Mouse (Mus musculus): Measurements from ENCODE around the gene Fancc. TPM values are rescaled to one million over a fixed set of nuclear protein-coding genes. Genes with fewer than 3 reads are reported as not detected.

Gene Fancc
- polyA plus RNA-seq, 2 experiments = 6.9 to 8.6 TPM

DNA sequence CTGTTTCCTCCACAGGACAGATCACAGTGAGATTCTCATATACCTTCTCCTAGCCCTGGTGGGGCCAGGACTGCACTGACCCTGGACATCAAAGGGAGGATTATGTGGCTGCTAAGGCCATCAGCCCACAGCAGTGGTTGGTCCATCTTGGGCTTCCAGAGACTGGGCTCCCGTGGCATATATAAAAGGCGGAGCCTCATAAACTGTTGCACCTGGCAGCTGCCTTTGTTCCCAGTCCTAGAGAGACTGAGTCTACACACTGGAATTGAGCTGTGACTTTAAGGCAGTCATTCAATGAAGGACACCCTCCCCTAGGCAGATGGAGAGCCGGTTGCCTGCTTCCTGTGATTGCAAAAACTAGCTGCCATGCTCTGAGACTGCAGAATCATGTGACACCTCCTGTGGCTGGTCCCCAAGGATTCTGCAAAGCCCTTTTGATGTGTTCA is 195.3 kb downstream of the Fancc start:
- 55% methylated on average over 3 of the region's 3 CpGs for WGBS (ENCODE audit: insufficient replicate concordance)
- peaks cover 6% of the 10 kb centered on the region for H3K36me3 ChIP-seq (replicated peaks; ENCODE audit: control insufficient read depth, insufficient read depth, low read depth)

GRCm38 (mm10) chr13:63300929-63301328 is 196.1 kb downstream of the Fancc start:
- H3K4me3 ChIP-seq (ENCODE audit: insufficient read depth in 1 of 2, low read depth in 2 of 2, low read length in 2 of 2) = no peak overlapping the region
- peaks cover 6% of the 10 kb centered on the region for H3K36me3 ChIP-seq (replicated peaks; ENCODE audit: control insufficient read depth, insufficient read depth, low read depth)
- H3K4me1 ChIP-seq (replicated peaks; ENCODE audit: control insufficient read depth in 2 of 2, insufficient read depth in 2 of 2, low read length in 1 of 2) = no peaks in the 10 kb centered on the region
- no peak overlapping the region for H3K9ac ChIP-seq (replicated peaks)
- no peak for TF ChIP-seq CTCF (IDR thresholded peaks at IDR 0.05; ENCODE audit: low read depth)
- no peak for TF ChIP-seq EP300 (IDR thresholded peaks at IDR 0.05; ENCODE audit: low read depth)
- ATAC-seq (ENCODE audit: insufficient read depth) (no peak), DNase-seq (ENCODE audit: low read depth in 3 of 3, low spot score in 3 of 3) (no peak)
- no peak overlapping the region for H3K27ac ChIP-seq
- no peaks in the 10 kb centered on the region for H3K27me3 ChIP-seq (ENCODE audit: control insufficient read depth, insufficient read depth, low read length)
- no peak overlapping the region for H3K4me2 ChIP-seq (ENCODE audit: low read depth)
- 73% methylated on average over 7 of the region's 7 CpGs for WGBS (ENCODE audit: insufficient replicate concordance)
- no peaks in the 10 kb centered on the region for H3K9me3 ChIP-seq (ENCODE audit: control insufficient read depth, low read length)

More for the DNA sequence above, 195.3 kb downstream of the Fancc start:
- Histone ChIP-seq H3K9me3 (ENCODE audit: control insufficient read depth, low read length) (no peaks in the 10 kb centered on the region), H3K4me2 (ENCODE audit: low read depth) (no peak overlapping the region), H3K9ac (replicated peaks) (no peak overlapping the region), H3K4me3 (ENCODE audit: insufficient read depth in 1 of 2, low read depth in 2 of 2, low read length in 2 of 2) (no peak overlapping the region), H3K4me1 (replicated peaks; ENCODE audit: control insufficient read depth in 2 of 2, insufficient read depth in 2 of 2, low read length in 1 of 2) (no peaks in the 10 kb centered on the region), H3K27ac (no peak overlapping the region), H3K27me3 (ENCODE audit: control insufficient read depth, insufficient read depth, low read length) (no peaks in the 10 kb centered on the region)
- DNase-seq (ENCODE audit: low read depth in 3 of 3, low spot score in 3 of 3) (no peak), ATAC-seq (ENCODE audit: insufficient read depth) (no peak)
- no peak for TF ChIP-seq CTCF (IDR thresholded peaks at IDR 0.05; ENCODE audit: low read depth)
- no peak for TF ChIP-seq EP300 (IDR thresholded peaks at IDR 0.05; ENCODE audit: low read depth)

DNA sequence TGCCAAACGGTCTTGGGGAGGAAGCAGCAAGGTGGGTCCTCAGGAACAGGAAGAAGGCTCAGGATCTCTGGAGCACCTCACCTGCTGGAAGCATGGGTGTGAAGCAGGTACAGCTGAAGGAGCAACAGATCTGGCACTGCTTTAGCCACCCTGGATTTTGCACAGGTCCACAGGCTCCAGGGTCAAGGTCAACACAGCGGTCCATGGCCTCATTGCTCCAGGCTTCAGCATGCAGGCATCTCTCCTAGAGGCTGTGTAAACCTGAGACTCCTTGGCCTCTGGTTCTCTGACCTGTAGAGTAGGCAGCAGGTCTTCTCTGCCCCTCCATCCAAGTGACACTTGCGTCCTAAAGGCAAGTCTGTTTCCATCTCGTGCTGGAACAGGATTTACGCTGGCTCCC is 198.1 kb downstream of the Fancc start:
- peaks cover 6% of the 10 kb centered on the region for H3K36me3 ChIP-seq (replicated peaks; ENCODE audit: control insufficient read depth, insufficient read depth, low read depth)
- 78% methylated on average over 5 of the region's 5 CpGs for WGBS (ENCODE audit: insufficient replicate concordance)
- H3K27ac ChIP-seq = no peak overlapping the region
- no peaks in the 10 kb centered on the region for H3K9me3 ChIP-seq (ENCODE audit: control insufficient read depth, low read length)
- no peak overlapping the region for H3K4me2 ChIP-seq (ENCODE audit: low read depth)
- no peak for ATAC-seq (ENCODE audit: insufficient read depth)
- H3K27me3 ChIP-seq (ENCODE audit: control insufficient read depth, insufficient read depth, low read length) = no peaks in the 10 kb centered on the region
- no peak for DNase-seq (ENCODE audit: low read depth in 3 of 3, low spot score in 3 of 3)
- H3K4me1 ChIP-seq (replicated peaks; ENCODE audit: control insufficient read depth in 2 of 2, insufficient read depth in 2 of 2, low read length in 1 of 2) = 0 out of 4 replicates have a peak, but pooled peaks cover 0 to under 1% of the 10 kb centered on the region in 2 experiments
- H3K4me3 ChIP-seq (ENCODE audit: insufficient read depth in 1 of 2, low read depth in 2 of 2, low read length in 2 of 2) = no peak overlapping the region
- H3K9ac ChIP-seq (replicated peaks) = no peak overlapping the region
- TF ChIP-seq EP300 (IDR thresholded peaks at IDR 0.05; ENCODE audit: low read depth) (no peak), CTCF (IDR thresholded peaks at IDR 0.05; ENCODE audit: low read depth) (no peak)

DNA sequence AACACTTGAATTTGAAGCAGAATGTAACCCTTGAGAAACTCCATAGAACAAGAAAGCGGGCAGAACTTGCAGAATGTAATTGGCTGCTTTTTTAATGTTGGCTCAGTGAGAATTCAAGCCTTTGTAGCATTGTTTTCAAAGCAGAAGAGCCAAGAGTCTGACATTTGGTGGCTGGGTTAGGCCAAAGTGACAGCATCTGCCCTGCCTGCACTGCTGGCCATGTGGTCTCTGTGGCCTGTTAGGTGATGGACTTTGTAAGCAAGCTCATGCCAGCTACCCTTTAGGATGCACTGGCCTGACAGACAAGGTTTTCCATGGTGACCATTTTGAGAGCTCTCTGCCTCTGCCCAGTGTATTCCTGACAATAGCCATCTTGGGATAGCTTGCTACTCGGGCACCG is 199.1 kb downstream of the Fancc start:
- WGBS (ENCODE audit: insufficient replicate concordance) = 74% methylated on average over 3 of the region's 3 CpGs

GRCm38 (mm10) chr13:63297003-63297402 is 200.1 kb downstream of the Fancc start:
- Histone ChIP-seq H3K4me1 (replicated peaks; ENCODE audit: control insufficient read depth in 2 of 2, insufficient read depth in 2 of 2, low read length in 1 of 2) (0 out of 4 replicates have a peak, but pooled peaks cover 0 to 3% of the 10 kb centered on the region in 2 experiments), H3K9me3 (ENCODE audit: control insufficient read depth, low read length) (no peaks in the 10 kb centered on the region)
- 79% methylated on average over 2 of the region's 2 CpGs for WGBS (ENCODE audit: insufficient replicate concordance)

More for the DNA sequence above, 199.1 kb downstream of the Fancc start:
- no peak overlapping the region for H3K4me2 ChIP-seq (ENCODE audit: low read depth)
- peaks cover 6% of the 10 kb centered on the region for H3K36me3 ChIP-seq (replicated peaks; ENCODE audit: control insufficient read depth, insufficient read depth, low read depth)
- H3K4me3 ChIP-seq (ENCODE audit: insufficient read depth in 1 of 2, low read depth in 2 of 2, low read length in 2 of 2) = no peak overlapping the region
- H3K4me1 ChIP-seq (replicated peaks; ENCODE audit: control insufficient read depth in 2 of 2, insufficient read depth in 2 of 2, low read length in 1 of 2) = 0 out of 4 replicates have a peak, but pooled peaks cover 0 to 3% of the 10 kb centered on the region in 2 experiments
- no peak for DNase-seq (ENCODE audit: low read depth in 3 of 3, low spot score in 3 of 3)
- TF ChIP-seq EP300 (IDR thresholded peaks at IDR 0.05; ENCODE audit: low read depth) = no peak
- no peak for TF ChIP-seq CTCF (IDR thresholded peaks at IDR 0.05; ENCODE audit: low read depth)
- no peak overlapping the region for H3K27ac ChIP-seq
- no peak for ATAC-seq (ENCODE audit: insufficient read depth)
- no peaks in the 10 kb centered on the region for H3K27me3 ChIP-seq (ENCODE audit: control insufficient read depth, insufficient read depth, low read length)
- no peaks in the 10 kb centered on the region for H3K9me3 ChIP-seq (ENCODE audit: control insufficient read depth, low read length)
- no peak overlapping the region for H3K9ac ChIP-seq (replicated peaks)

More at GRCm38 (mm10) chr13:63297003-63297402, 200.1 kb downstream of the Fancc start:
- Histone ChIP-seq H3K27me3 (ENCODE audit: control insufficient read depth, insufficient read depth, low read length) (no peaks in the 10 kb centered on the region), H3K4me2 (ENCODE audit: low read depth) (no peak overlapping the region), H3K9ac (replicated peaks) (no peak overlapping the region), H3K27ac (no peak overlapping the region), H3K4me3 (ENCODE audit: insufficient read depth in 1 of 2, low read depth in 2 of 2, low read length in 2 of 2) (no peak overlapping the region), H3K36me3 (replicated peaks; ENCODE audit: control insufficient read depth, insufficient read depth, low read depth) (peaks cover 6% of the 10 kb centered on the region)
- ATAC-seq (ENCODE audit: insufficient read depth) (no peak), DNase-seq (ENCODE audit: low read depth in 3 of 3, low spot score in 3 of 3) (no peak)
- TF ChIP-seq CTCF (IDR thresholded peaks at IDR 0.05; ENCODE audit: low read depth) = no peak
- no peak for TF ChIP-seq EP300 (IDR thresholded peaks at IDR 0.05; ENCODE audit: low read depth)
